ENCODE assay signal across 20 mouse cellular contexts in the genomic region with DNA sequence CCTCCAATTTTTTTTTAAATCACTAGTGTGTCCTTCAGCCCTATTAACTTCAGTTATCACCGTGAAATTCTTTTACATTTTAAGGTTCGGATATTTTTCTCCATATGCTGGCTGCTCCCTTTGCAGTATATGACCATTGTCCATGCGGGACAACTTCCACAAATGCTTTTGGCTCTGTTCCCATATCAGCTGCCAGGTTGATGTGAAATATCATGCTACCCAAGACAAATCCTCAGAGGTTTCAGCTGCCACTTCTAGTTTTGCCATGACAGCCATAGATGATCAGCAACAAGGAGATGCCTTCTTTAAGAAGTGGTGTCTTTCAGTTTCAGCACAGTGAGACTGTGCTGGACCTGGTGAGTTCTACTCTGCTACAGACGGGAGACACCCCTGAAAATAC.
"Had no signal": no experiment of that assay in that cellular context is flagged by ENCODE, and none has a peak within 500 bp of the region (broad histone marks: within the 10 kb centered on the region; RNA-seq: fewer than 3 reads in every experiment).

No protein-coding gene starts in this region.

- H3K27ac ChIP-seq: kidney, postnatal 0 days; left cerebral cortex, adult 2 months; liver, embryonic 12.5 days; liver, embryonic 15.5 days; macrophage; midbrain, embryonic 12.5 days; midbrain, embryonic 15.5 days; neural tube, embryonic 12.5 days; neural tube, embryonic 15.5 days; stomach, postnatal 0 days had no signal

- H3K4me1 ChIP-seq: liver, embryonic 12.5 days; liver, embryonic 15.5 days; midbrain, embryonic 12.5 days; midbrain, embryonic 15.5 days; neural tube, embryonic 12.5 days; neural tube, embryonic 15.5 days had no signal

- H3K4me2 ChIP-seq: liver, embryonic 12.5 days; liver, embryonic 15.5 days; midbrain, embryonic 12.5 days; midbrain, embryonic 15.5 days; neural tube, embryonic 12.5 days; neural tube, embryonic 15.5 days had no signal

- H3K9ac ChIP-seq: liver, embryonic 12.5 days; liver, embryonic 15.5 days; midbrain, embryonic 12.5 days; midbrain, embryonic 15.5 days; neural tube, embryonic 12.5 days; neural tube, embryonic 15.5 days had no signal

- H3K27me3 ChIP-seq: liver, embryonic 12.5 days; liver, embryonic 15.5 days; midbrain, embryonic 12.5 days; midbrain, embryonic 15.5 days; neural tube, embryonic 12.5 days; neural tube, embryonic 15.5 days had no signal

- H3K4me3 ChIP-seq: left cerebral cortex, adult 2 months; liver, embryonic 12.5 days; liver, embryonic 15.5 days; midbrain, embryonic 12.5 days; midbrain, embryonic 15.5 days; neural tube, embryonic 12.5 days; neural tube, embryonic 15.5 days had no signal

- DNase-seq: kidney, adult 18-20 months; kidney, adult 9 months; layer of hippocampus, postnatal 36 days; liver; right cerebral cortex, adult 18-20 months; right cerebral cortex, postnatal 14 days; right cerebral cortex, postnatal 4 days; thymus, adult 2 months; thymus, postnatal 14 days; thymus, postnatal 4 days had no signal

- H3K9me3 ChIP-seq: liver, embryonic 12.5 days; liver, embryonic 15.5 days; midbrain, embryonic 12.5 days; midbrain, embryonic 15.5 days; neural tube, embryonic 12.5 days; neural tube, embryonic 15.5 days had no signal

- H3K36me3 ChIP-seq: liver, embryonic 12.5 days; liver, embryonic 15.5 days; midbrain, embryonic 12.5 days; midbrain, embryonic 15.5 days; neural tube, embryonic 12.5 days; neural tube, embryonic 15.5 days had no signal

- ATAC-seq: liver, embryonic 12.5 days; midbrain, embryonic 15.5 days had no signal
